Mouse (Mus musculus): ENCODE measurements around the gene Fam214b.

DNA sequence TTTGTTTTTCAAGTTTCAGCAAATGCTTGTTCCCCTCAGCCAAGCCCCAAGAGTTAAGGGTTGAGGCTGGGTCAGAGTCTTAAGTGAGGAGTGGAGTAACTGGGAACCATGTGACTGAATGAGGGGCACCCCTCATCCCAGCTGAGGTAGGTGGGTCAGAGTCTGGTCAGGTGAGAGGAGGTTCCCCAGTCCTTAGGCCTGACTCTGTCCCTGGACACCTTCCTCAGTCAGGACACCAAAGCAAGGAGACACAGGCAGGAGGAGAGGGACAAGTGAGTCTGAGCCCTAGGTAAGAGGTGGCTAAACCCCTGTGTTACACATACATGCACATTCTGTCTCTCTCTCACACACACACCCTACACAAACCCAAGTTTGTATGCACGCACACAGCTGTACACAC is 13.5 kb downstream of the Fam214b start:
- TF ChIP-seq CTCF (IDR thresholded peaks at IDR 0.05; ENCODE audit: borderline replicate concordance, insufficient read depth, low read length) (no peak), POLR2A (IDR thresholded peaks at IDR 0.05; ENCODE audit: low read depth, low read length) (no peak)

Measured in embryonic fibroblast, embryonic 13.5 days (primary cell).